Mouse (Mus musculus): ENCODE measurements around the gene Ccn1.

GRCm38 (mm10) chr3:145681348-145681935 is 31.7 kb upstream of the Ccn1 start:
- TF ChIP-seq POLR2A (IDR thresholded peaks at IDR 0.05; ENCODE audit: borderline replicate concordance, control insufficient read depth, low read depth, low read length) (no peak), CTCF (IDR thresholded peaks at IDR 0.05; ENCODE audit: control insufficient read depth, insufficient read depth, low read length) (no peak)
